Mouse (Mus musculus) hindbrain, embryonic 13.5 days (tissue): ENCODE measurements at regions not wholly inside any gene's neighbourhood (a gene's known extent, or its start where the extent isn't known, plus 50 kb on each side); places are given as distances from the start of the nearest gene placed in this dataset.
A peak's percentile ranks its signal among the peaks of the same experiment; 100 is the strongest.

ENCODE experiments used
- ATAC-seq: fragments of 200-750 bp; cut with Nextera tagmentation; 2 replicates; pipeline ENCODE4 v1.8.0; 2017; ENCODE audit warnings: moderate TSS enrichment; ENCODE audit not compliant: low FRiP score
- H3K27ac ChIP-seq: fragments of 300-500 bp; sonication (generic); 2 replicates; pipeline ENCODE4 v1.5.1; 2015; ENCODE audit warnings: inconsistent platforms, mild to moderate bottlenecking, moderate library complexity
- H3K27me3 ChIP-seq: fragments of 300-500 bp; sonication (generic); 2 replicates; pipeline ENCODE4 v1.6.1; 2015; ENCODE audit warnings: mild to moderate bottlenecking, inconsistent platforms
- H3K36me3 ChIP-seq: fragments of 300-500 bp; sonication (generic); 2 replicates; pipeline ENCODE4 v1.6.1; 2015; ENCODE audit warnings: mild to moderate bottlenecking, inconsistent platforms
- H3K4me1 ChIP-seq: fragments of 300-500 bp; sonication (generic); replicated peaks from 2 replicates; pipeline ENCODE4 v1.6.1; 2015; ENCODE audit warnings: inconsistent platforms
- H3K4me2 ChIP-seq: fragments of 300-500 bp; sonication (generic); 2 replicates; pipeline ENCODE4 v1.6.1; 2015; ENCODE audit warnings: inconsistent platforms, mild to moderate bottlenecking, moderate library complexity
- H3K4me3 ChIP-seq: fragments of 300-500 bp; sonication (generic); 2 replicates; pipeline ENCODE4 v1.5.1; 2015; ENCODE audit warnings: mild to moderate bottlenecking, inconsistent platforms
- H3K9ac ChIP-seq: fragments of 300-500 bp; sonication (generic); 2 replicates; pipeline ENCODE4 v1.6.1; 2015; ENCODE audit warnings: mild to moderate bottlenecking, inconsistent platforms
- H3K9me3 ChIP-seq: fragments of 300-500 bp; sonication (generic); 2 replicates; pipeline ENCODE4 v1.6.1; 2016; ENCODE audit warnings: inconsistent platforms
- WGBS: fragments of 180-500 bp; shearing (Covaris S2); methylation state at CpG from one replicate; pipeline ENCODE4 v1.1.7; 2015; 5-methylcytosine and 5-hydroxymethylcytosine counted together

DNA sequence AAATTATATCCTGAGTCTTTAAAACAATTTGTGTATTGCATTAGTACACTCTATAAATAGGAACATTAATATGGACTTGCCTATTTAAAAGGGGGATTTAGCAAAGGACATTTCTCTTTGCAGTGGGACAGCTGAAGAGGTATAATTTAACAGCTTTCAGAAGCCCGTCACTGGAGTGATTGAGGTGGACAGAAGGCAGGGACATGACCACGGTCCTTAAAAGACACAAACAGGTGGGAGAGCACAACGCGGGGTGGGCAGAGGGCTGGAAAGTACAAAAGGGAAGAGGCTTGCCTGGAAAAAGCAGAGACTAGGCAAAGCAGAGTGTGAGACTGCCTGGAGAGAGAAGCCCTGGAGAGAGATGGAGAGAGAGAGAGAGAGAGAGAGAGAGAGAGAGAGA, 51.9 kb upstream of the Pkhd1 start:
- Histone ChIP-seq H3K9me3 (no peaks in the 10 kb centered on the region), H3K27me3 (no peaks in the 10 kb centered on the region), H3K4me3 (no peak overlapping the region), H3K9ac (no peak overlapping the region), H3K27ac (no peak overlapping the region), H3K4me2 (no peak overlapping the region), H3K36me3 (no peaks in the 10 kb centered on the region), H3K4me1 (no peaks in the 10 kb centered on the region)
- WGBS, result 83% methylated on average over 4 of the region's 4 CpGs
- ATAC-seq, result no peak

DNA sequence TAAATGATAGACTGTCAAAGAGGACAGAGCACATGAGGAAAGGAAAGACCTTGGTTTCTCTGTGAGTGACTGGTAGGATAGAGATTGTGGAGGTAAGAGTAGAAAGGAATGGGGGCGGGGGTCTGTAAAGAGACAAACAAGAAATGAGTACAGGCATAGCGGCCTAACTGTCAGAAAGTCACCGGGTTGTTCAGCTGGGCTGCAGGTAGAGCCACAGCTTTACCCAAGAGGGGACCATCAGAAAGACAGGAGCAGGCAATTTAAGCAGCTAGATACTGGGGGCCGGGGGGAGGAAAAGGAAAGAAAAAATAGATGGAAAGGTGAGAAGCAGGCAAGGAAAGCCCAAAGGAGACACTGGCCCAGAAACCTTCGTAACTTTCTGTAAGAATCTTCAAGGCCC, 52.6 kb upstream of the Pkhd1 start:
- H3K27me3 ChIP-seq, result no peaks in the 10 kb centered on the region
- H3K36me3 ChIP-seq, result no peaks in the 10 kb centered on the region
- H3K27ac ChIP-seq, result no peak overlapping the region
- H3K4me2 ChIP-seq, result no peak overlapping the region
- no peaks in the 10 kb centered on the region for H3K4me1 ChIP-seq
- WGBS, result 83% methylated on average over 5 of the region's 5 CpGs
- no peak overlapping the region for H3K4me3 ChIP-seq
- no peaks in the 10 kb centered on the region for H3K9me3 ChIP-seq
- no peak for ATAC-seq
- no peak overlapping the region for H3K9ac ChIP-seq

DNA sequence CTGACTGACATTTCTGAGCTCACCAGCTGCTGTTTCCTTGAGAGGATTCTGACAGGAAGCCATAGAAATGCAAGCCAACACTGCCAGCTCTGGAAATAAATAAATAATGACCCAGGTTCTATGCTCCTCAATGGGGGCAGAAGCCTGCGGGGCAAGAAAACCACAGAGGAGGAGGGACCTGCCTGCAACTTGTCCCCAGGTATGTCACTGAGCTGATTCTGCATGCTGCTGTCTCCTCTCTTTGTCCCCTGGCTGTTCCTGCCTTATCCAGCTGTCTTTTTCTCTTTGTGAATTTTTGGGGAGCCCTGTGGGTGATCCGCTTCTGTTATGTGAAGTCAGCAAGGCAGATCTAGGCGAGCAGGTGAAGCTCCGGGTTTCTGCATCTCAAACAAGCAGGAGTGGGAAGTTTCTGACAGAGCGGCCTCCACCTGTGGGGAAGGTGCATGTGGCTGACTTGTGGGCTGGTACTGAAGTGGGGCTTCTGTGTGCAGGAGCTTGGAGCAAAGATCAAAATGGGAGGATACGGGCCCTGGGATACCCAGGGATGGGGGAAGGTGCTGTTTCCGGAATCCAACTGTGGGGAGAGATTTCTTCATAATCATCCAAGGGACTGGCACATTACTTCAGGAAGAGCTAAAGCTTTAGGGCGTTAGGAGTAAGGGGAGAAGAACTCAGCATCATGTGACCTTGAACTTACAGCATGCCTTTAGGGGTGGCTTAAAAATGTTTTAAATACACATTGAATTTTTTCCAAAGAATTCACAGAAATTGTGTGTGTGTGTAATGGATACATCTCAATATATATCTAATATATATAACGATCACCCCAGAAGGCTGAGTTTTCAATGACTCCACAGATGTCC, 53.3 kb upstream of the Pkhd1 start:
- no peak overlapping the region for H3K9ac ChIP-seq
- H3K36me3 ChIP-seq, result no peaks in the 10 kb centered on the region
- no peaks in the 10 kb centered on the region for H3K9me3 ChIP-seq
- no peak overlapping the region for H3K4me2 ChIP-seq
- no peak overlapping the region for H3K27ac ChIP-seq
- H3K27me3 ChIP-seq, result no peaks in the 10 kb centered on the region
- no peaks in the 10 kb centered on the region for H3K4me1 ChIP-seq
- H3K4me3 ChIP-seq, result no peak overlapping the region
- 79% methylated on average over 9 of the region's 9 CpGs for WGBS
- ATAC-seq, result no peak

DNA sequence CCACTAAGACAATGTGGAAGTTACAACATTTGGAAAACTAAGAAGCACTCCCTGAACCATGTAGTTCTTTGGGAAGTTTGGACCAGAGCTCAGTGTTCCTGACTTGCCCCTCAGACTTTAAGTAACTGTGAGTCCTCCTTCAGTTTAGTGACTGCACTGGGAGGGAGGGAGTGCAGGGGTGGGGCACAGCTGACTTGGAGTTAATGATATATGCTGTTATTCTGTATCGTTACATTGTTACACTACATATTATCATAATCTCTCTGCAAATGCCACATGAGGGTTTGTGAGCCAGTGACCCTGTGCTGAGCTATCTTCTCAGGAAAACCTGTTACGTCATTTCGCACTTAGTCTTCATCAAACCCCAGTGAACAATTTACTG, 53.9 kb upstream of the Pkhd1 start:
- no peak overlapping the region for H3K4me2 ChIP-seq
- no peak overlapping the region for H3K27ac ChIP-seq
- H3K9ac ChIP-seq, result no peak overlapping the region
- H3K36me3 ChIP-seq, result no peaks in the 10 kb centered on the region
- H3K4me3 ChIP-seq, result no peak overlapping the region
- ATAC-seq, result no peak
- no peaks in the 10 kb centered on the region for H3K9me3 ChIP-seq
- H3K4me1 ChIP-seq, result no peaks in the 10 kb centered on the region
- H3K27me3 ChIP-seq, result no peaks in the 10 kb centered on the region
- WGBS, result 92% methylated on average over 3 of the region's 3 CpGs

DNA sequence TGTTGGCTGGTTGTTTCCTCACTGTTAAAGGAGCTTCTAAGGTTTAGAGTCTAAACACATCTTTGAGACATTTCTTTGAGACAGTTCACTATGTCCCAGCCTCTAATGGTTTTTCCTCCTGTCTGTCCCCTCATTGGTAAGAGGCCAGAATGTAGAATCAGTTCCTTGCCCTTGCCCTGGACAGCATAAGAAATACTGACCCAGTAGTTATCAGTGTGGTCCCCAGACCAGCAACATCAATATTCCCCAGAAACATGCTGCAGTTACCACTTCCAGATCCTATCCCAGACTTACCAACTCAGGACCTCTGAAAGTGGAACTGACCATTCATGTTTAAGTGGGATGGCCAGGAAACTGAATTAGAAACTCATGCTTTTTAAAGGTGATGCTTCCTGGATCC, 54.4 kb upstream of the Pkhd1 start:
- Histone ChIP-seq H3K4me2 (no peak overlapping the region), H3K9ac (no peak overlapping the region), H3K4me1 (no peaks in the 10 kb centered on the region), H3K36me3 (no peaks in the 10 kb centered on the region), H3K4me3 (no peak overlapping the region), H3K9me3 (no peaks in the 10 kb centered on the region), H3K27me3 (no peaks in the 10 kb centered on the region), H3K27ac (no peak overlapping the region)
- ATAC-seq, result no peak

DNA sequence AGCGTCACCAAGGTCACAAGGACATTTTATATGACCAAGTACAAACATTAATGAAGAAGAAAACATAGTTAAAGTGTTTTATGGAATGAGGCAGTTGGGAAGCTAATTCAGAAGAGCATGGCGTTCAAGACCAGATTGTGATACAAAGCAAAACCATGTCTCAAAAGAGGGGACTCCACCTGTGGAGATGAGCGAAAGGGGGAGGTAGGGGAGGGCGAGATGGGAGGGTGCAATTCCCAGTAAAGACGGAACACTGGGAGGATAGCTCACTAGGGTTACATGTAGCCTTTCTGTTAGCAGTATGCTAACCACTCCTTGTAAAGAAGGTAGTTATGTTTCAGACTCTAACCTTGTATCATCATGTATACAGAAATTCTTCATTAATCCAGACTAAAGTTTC, 55.1 kb upstream of the Pkhd1 start:
- no peak overlapping the region for H3K4me2 ChIP-seq
- no peaks in the 10 kb centered on the region for H3K36me3 ChIP-seq
- WGBS, result 90% methylated on average over 5 of the region's 5 CpGs
- no peak for ATAC-seq
- no peaks in the 10 kb centered on the region for H3K9me3 ChIP-seq
- no peaks in the 10 kb centered on the region for H3K27me3 ChIP-seq
- 0 out of 2 replicates have a peak, but pooled peaks cover 2% of the 10 kb centered on the region for H3K4me1 ChIP-seq
- H3K9ac ChIP-seq, result no peak overlapping the region
- H3K27ac ChIP-seq, result no peak overlapping the region
- no peak overlapping the region for H3K4me3 ChIP-seq

DNA sequence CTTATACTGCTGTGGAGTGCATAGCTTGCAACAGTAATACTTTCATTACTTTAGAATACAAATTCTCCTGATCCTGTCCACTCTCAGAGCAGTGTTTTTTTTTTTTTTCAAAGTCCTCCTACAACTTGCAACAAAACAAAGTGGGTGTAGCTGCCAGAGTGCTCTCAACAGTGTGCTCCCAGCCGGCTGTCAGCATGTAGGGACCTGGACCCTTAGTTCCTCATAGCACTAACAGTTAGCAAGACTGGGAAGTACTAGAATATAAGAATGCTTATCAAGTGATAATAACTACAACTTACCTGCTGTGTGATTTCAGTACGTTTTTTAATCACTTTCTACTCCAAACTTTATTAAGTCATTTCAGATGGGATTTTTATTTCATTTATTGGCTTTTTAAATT, 55.5 kb upstream of the Pkhd1 start:
- Histone ChIP-seq H3K9me3 (no peaks in the 10 kb centered on the region), H3K4me1 (0 out of 2 replicates have a peak, but pooled peaks cover 3% of the 10 kb centered on the region), H3K9ac (no peak overlapping the region), H3K36me3 (no peaks in the 10 kb centered on the region), H3K27ac (no peak overlapping the region), H3K4me3 (no peak overlapping the region), H3K4me2 (no peak overlapping the region), H3K27me3 (no peaks in the 10 kb centered on the region)
- no peak for ATAC-seq
- WGBS, result 62% methylated on average over 2 of the region's 2 CpGs

DNA sequence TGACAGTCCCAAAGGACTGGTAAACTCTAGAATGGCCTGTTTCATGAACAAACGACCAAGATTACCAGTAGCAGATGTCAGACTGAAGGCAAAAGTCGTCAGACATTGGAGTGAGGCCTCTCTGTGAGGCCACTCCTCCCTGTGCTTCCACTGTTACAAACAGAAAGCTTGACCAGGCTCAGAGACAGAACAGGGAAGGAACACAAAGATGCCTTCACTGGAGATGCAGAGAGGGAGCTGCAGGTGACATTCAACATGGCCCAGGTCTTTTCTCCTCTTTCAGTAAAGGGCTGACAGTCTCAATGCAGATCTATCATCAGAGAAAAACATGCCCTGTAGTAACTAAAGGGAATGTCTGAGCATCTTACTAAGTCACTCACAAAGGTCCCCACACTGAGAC, 56.1 kb upstream of the Il17a start:
- Histone ChIP-seq H3K27me3 (no peaks in the 10 kb centered on the region), H3K4me2 (no peak overlapping the region), H3K36me3 (no peaks in the 10 kb centered on the region), H3K9me3 (no peaks in the 10 kb centered on the region), H3K4me3 (no peak overlapping the region), H3K9ac (no peak overlapping the region), H3K4me1 (0 out of 2 replicates have a peak, but pooled peaks cover 3% of the 10 kb centered on the region), H3K27ac (no peak overlapping the region)
- WGBS, result 16% methylated on average over 2 of the region's 2 CpGs
- ATAC-seq, result no peak

DNA sequence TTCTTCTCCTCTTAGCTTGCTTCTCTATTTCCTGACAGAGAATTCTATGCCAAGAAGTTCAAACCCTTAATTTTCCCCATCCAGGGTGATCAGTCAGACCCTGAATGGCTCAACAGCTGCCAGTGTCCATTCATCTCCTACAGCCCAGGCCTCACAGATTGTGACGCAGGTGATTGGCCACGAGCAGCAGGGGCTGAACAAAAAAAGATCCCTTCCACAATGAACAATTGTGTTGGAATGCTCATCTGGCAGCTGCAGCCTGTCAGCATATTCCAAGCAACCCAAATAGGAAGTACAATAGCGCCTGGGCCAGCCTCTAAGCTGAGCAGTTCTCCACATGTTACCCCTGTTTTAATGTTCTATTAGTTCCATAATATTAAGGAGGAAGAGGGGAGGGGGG, 52.7 kb upstream of the Il17a start:
- Histone ChIP-seq H3K27ac (no peak overlapping the region), H3K36me3 (no peaks in the 10 kb centered on the region), H3K4me1 (0 out of 2 replicates have a peak, but pooled peaks cover 3% of the 10 kb centered on the region), H3K9ac (no peak overlapping the region), H3K4me2 (no peak overlapping the region), H3K9me3 (no peaks in the 10 kb centered on the region), H3K27me3 (no peaks in the 10 kb centered on the region), H3K4me3 (no peak overlapping the region)
- ATAC-seq, result peak; percentile 59
- WGBS, result 6% methylated on average over 3 of the region's 3 CpGs

DNA sequence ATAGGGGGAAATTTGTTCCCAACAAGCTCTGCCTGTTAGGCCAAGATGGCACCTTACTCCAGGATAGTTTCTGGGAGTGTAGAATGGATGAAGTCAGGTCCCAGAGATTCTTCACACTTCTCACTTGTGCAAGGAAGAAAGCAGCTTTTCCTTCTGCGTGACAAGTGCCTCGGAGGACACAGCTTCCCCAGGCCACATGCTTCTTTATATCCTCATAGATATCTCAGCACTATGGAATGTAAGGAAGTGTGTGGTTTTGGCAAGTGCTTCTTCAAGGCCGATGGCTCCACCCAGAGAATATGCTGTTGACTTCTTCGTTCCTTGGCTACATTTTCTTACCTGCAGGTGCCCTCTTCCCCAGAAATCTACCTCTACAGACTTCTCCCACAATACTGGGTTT, 51.9 kb upstream of the Il17a start:
- Histone ChIP-seq H3K4me1 (0 out of 2 replicates have a peak, but pooled peaks cover 3% of the 10 kb centered on the region), H3K9me3 (no peaks in the 10 kb centered on the region), H3K9ac (no peak overlapping the region), H3K4me3 (no peak overlapping the region), H3K4me2 (no peak overlapping the region), H3K36me3 (no peaks in the 10 kb centered on the region), H3K27ac (no peak overlapping the region), H3K27me3 (no peaks in the 10 kb centered on the region)
- ATAC-seq, result no peak
- 95% methylated on average over 4 of the region's 4 CpGs for WGBS

DNA sequence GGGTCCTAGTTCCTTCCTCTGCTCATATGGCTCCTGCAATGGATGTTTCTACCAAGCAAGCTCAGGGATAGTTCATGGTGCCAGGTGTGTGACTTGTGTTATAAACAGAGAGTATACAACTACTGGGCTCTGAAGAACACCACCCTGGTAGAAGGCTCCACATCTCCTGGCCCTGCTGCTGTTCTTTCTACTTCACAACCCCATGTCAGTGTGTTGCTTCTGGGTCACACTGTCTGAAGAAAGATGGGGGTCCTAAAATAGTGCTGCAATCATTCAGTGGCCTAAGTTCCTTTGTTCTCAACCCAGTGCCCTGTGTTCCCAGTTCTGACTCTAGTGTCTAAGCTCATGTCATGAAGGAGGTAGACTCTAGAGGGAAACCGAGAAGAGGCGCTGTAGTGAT, 51.4 kb upstream of the Il17a start:
- 92% methylated on average over 2 of the region's 2 CpGs for WGBS
- Histone ChIP-seq H3K27ac (no peak overlapping the region), H3K36me3 (no peaks in the 10 kb centered on the region), H3K4me3 (no peak overlapping the region), H3K27me3 (no peaks in the 10 kb centered on the region), H3K4me1 (0 out of 2 replicates have a peak, but pooled peaks cover 3% of the 10 kb centered on the region), H3K9me3 (no peaks in the 10 kb centered on the region), H3K9ac (no peak overlapping the region), H3K4me2 (no peak overlapping the region)
- no peak for ATAC-seq

DNA sequence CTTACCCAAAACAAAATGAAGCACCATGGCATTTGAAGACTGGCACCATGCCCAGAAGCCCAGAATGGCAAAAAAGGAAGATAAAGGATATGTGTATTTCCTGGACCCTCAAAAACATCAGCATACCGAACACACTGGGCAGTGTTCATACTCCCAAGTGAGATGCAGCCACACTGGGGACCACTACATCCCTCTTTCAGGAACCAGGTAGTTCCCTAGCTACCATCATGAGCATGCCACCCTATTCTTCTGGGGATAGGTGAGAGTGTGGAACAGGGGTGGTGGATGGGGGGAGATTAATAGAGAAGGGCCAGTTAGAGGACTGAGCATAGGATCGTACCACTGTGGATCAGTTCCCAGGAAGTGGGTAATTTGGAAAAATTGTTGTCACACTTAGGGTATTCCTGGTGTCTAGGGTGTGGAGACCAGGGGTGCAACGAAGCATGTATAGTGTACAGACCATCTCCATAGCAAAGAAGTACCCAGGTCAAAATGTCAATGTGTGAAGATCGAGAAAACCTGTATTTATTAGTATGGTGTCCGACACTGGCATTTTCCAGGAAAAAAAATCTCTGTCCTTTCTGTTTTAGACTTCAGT, 50.9 kb upstream of the Il17a start:
- H3K36me3 ChIP-seq, result no peaks in the 10 kb centered on the region

DNA sequence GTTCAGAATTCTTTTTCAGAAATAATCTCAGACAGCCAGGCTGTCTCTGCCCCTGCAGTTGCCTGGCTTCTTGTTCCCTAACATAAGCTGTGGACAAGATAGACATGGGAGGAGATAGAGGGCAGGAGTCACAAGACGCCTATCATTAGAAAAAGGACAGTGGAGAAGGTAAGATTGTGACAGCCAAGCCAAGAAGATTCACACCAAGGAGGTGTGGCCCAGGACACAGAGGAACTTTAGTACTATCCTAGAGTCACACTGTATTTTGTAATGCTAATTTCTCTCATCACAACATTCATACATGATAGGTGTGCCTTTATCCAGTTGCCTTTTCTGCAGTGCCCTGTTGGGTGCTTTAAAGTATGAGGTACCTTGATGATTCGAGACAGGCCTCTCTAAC, 50.2 kb upstream of the Il17a start:
- Histone ChIP-seq H3K36me3 (no peaks in the 10 kb centered on the region), H3K27ac (no peak overlapping the region), H3K27me3 (no peaks in the 10 kb centered on the region), H3K4me3 (no peak overlapping the region), H3K4me1 (0 out of 2 replicates have a peak, but pooled peaks cover 3% of the 10 kb centered on the region), H3K9ac (no peak overlapping the region), H3K9me3 (no peaks in the 10 kb centered on the region), H3K4me2 (no peak overlapping the region)
- no peak for ATAC-seq
- WGBS, result 83% methylated on average over 2 of the region's 2 CpGs

More for the DNA sequence above, 50.9 kb upstream of the Il17a start:
- H3K27ac ChIP-seq, result no peak overlapping the region
- 0 out of 2 replicates have a peak, but pooled peaks cover 3% of the 10 kb centered on the region for H3K4me1 ChIP-seq
- H3K27me3 ChIP-seq, result no peaks in the 10 kb centered on the region
- H3K9me3 ChIP-seq, result no peaks in the 10 kb centered on the region
- 89% methylated on average over 5 of the region's 5 CpGs for WGBS
- ATAC-seq, result 0 out of 2 replicates have a peak, but pooled peaks have one; percentile 24
- H3K9ac ChIP-seq, result no peak overlapping the region
- H3K4me3 ChIP-seq, result no peak overlapping the region
- no peak overlapping the region for H3K4me2 ChIP-seq
